Mouse (Mus musculus) cerebral cortex, adult 2 months (tissue): ENCODE measurements around the gene Ints13.

ENCODE experiments used
- WGBS: fragments of 180-500 bp; shearing (Covaris S2); methylation state at CpG from one replicate; pipeline ENCODE4 v1.1.7; 2018; 5-methylcytosine and 5-hydroxymethylcytosine counted together

Ints13 gene

DNA sequence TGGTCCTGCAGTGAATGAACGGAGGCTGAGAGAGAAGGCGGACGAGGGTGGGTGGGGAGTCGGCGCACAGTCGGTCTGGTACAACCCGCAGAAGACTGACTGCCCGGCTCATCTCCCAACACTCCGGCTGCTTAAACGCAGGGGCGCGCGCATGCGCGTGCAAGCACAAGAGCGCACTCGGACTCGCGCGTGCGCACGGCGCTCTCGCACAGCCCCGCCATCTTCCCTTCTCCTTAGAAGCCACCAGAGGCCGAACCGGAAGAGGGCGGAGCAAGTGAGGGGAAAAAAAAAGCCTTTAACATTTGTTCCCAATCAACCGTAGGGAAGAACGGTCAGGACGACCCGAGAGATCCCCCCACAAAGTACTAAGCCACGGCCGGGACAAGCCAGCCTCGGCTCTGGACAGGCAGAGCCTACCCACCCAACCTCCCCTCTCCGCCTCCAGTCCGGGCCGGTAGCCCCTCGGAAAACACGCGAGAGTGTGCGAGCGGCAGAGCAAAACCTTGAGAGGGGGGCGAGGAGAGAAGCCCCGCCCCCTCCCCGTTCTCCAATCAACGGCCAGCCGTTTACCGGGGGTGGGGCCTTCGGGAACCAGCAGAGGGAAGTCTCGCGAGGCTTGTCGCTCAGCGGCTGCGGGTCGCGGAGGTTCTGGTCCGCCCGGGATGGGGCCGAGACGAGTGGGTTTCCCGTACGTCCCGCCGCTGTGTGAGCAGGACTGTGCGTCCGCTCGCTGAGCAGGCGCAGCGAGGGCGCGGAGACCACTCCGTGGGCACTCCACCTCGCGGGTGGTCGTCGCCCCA lies at the start of gene Ints13:
Gene Ints13 (minus strand): TSS at position 526 of the 800 bp plus-strand sequence.
- under 1% methylated on average over 77 of the region's 77 CpGs for WGBS

DNA sequence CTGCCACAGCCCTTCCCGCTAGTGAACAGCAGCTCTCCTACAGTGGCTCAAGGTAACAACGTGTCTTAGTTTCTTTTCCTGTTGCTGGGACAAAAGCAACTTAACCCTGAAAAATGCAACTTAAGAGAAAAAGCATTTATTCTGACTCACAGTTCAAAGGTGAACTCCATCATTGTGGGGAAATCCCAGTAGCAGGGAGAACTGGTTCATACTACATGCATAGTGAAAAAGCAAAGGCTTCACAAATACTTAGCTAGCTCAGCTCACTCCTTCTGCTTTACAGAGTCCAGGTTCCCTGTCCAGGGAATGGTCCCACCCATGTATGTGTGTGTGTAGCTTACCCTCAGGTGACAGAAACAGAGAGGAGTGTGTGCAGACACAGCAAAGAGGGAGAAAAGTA lies 39.0 kb upstream of the Ints13 start:
- 92% methylated on average over 2 of the region's 2 CpGs for WGBS

DNA sequence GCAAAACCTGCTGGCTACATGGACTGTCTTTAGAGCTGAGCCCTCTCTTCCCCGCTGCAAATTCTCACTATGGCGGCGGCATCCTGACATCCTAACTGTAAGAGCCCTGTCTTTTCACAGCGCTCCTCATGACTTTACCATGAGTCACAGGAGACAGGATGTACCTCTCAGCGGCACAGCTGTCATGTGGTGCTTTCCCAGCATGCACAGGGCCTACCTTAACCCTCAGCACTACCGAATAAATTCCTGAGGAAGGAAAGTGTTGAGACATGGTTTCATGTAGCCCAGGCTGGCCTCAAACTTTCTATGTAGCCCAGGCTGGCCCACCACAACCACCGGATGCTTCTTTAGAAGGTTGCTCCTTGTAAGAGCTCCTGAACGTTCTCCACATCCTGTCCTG lies 38.3 kb upstream of the Ints13 start:
- 92% methylated on average over 8 of the region's 8 CpGs for WGBS

DNA sequence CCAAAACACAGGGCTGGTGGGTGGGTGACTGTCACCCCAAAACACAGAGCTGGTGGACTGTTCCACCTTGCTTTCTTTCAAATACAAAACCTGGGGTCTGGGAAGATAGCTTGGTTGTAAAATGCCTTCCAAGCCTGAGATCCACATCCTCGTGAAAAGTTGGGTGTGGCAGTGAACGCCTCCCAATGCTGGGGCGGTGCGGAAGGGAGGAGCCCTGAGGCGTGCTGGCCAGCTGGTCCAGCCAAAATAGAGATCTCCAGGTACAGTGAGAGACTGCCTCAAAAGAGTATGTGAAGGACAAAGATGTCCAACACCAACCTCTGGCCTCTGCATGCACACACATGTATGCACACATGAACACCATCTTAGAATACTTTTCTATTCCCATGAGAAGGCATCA lies 36.9 kb upstream of the Ints13 start:
- 96% methylated on average over 5 of the region's 5 CpGs for WGBS

DNA sequence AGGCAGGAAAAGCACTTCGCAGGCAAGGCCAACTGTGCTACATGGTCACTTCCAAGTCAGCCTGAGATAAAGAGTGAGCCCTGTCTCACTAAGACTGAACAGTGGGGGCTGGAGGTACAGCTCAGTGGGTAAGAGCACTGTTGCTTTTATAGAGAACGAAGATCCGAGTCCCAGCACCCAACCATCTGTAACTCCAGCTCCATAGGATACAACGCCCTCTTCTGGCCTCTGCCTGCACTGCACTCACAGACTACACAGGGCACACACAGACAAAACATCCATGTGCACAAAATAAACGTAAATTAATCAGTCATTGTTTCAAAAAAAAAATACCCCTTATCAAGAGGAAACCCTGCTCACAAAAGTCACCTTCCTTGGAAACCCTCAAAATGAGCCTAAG lies 36.3 kb upstream of the Ints13 start:
- 91% methylated on average over 5 of the region's 5 CpGs for WGBS

DNA sequence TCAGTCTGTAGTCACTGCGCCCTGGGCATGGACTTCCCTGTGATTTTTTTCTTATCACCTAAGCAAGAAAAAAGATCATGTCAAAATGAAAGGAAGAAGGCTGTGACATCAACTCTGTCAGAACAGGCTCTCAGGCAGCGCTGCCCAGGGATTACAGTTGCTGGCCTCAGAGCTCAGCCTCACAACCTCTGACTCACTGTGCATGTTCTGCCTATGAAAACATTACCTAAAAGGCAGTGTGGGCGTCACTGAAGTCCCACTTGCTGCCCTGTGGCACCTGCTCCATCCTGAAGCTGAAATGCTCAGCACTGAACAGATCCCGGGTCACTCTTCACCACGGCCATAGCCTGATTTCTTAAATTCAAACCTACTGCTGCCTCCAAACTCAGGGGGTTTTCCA lies 35.1 kb upstream of the Ints13 start:
- 90% methylated on average over 5 of the region's 5 CpGs for WGBS

DNA sequence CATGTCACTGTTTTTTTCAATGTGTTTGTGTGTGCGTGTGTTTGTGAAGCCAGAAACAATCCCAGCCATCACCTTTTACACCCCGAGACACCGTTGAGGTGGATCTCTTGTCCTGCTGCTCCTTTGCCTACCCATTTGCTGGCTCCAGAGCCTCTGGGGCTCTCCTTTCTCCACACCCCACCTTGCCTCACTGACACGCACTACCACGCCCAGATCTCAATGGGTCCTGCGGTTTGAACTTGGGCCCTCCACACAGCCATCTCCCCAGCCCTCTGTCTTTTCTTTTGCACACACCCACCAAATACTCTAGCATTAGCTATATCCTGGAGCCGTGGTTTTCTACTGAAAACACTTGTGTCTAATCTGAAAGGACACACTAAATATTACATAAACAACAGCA lies 34.3 kb upstream of the Ints13 start:
- WGBS: 92% methylated on average over 7 of the region's 7 CpGs

DNA sequence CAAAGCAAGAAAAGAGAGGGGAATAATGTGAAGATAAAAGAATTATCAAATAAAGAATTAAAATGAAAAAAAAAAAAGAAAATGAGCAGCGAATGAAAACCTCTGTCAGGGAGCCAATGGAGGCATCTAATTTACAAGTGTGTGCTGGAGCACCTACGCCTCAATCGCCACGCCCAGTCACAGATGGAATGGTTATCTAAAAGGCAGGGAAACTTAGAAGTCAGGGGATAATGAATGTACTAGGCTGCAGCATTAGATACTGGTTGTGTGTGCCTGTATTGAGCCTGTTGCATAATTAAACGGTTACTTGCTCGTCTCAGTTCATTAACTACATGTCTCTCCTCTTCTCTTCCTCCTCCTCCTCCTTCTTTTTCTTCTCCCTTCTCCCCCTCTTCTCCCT lies 33.8 kb upstream of the Ints13 start:
- 73% methylated on average over 6 of the region's 6 CpGs for WGBS

DNA sequence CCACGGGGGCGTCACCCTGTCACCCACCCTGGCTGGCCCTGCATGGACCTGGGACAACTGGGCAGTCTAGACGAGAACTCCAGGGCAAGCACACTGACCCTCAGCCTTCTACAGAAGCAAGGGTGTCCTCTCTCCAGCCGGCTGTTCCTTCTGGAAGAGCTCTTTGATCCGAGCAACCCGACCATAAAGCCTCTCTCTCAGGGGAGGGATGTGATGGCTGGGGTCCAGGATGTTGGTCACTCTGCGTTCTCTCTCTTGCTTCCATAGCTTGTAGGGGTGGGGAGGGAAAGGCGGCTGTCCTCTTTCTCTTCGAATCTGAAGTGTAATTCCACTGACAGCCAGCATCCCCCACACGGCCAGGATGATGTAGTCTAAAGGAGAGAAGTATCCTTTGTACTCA lies 26.0 kb upstream of the Ints13 start:
- WGBS: 68% methylated on average over 10 of the region's 10 CpGs

DNA sequence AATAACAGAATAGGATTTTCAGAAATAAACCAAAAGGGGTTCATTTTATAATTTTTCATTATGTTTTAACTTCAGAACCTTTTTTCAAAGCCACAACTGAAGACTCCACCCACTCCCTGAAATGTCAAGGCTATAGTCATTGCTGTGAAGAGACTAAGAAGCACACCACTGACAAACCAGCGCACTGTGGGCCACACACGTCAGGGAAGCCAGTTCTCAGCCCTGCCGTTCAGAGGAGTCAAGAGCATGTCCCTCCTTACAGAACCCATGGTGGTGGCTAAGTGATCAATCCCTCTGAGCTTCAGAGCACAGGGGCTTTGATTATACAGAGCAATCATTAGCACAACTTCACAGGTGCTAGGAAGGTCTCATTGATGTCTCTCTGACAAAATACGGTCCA lies 25.0 kb upstream of the Ints13 start:
- WGBS: 60% methylated on average over 4 of the region's 4 CpGs

DNA sequence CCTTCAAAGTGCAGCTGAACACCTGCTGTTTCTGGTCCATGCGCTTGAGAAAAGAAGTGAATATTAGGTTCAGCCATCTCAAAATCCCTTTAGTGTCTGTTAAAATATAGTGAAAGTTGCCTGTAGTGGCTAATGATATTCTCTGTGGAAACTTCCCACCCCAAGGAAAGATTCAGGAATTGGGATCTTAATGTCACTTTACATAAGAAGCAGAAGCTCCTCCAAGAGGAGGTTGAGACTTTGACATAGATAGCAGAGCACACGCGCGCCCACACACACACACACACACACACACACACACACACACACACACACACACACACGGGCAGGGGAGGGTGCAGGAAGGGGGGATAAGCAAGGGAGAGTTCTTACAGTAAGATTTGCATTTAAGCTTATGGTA lies 7.5 kb upstream of the Ints13 start:
- WGBS: 50% methylated on average over 4 of the region's 5 CpGs

DNA sequence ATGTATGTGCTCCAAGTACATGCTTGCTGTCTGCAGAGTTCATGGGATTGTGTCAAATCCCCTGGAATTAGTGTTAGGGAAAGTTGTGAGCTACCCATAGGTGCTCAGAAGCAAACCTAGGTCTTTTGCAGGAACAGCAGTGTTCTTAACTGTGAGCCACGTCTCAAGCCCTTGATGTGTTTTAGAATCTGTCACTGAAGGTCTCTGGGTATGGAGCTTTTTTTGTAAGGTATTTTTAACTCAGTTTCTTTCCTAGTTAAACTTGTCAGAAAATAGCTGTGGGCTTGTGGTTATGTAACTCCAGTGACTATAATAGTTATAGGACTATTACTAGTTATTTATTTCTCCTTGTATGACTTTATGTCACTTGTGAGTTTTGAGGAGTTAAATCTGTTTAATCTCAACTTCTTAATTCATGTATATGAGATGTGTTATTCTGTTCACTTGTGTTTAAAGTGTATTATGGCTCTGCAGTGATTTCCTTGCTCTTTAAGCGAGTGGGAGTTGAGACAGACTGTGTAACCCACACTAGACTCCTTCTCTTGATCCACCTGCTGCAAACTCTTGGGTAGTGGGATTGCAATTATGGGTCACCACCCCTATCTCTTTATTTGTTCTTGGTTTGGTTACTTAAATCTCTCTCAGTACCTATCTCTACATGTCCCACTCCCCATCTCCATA lies 5.9 kb upstream of the Ints13 start:
- WGBS: 39% methylated on average over 2 of the region's 2 CpGs

DNA sequence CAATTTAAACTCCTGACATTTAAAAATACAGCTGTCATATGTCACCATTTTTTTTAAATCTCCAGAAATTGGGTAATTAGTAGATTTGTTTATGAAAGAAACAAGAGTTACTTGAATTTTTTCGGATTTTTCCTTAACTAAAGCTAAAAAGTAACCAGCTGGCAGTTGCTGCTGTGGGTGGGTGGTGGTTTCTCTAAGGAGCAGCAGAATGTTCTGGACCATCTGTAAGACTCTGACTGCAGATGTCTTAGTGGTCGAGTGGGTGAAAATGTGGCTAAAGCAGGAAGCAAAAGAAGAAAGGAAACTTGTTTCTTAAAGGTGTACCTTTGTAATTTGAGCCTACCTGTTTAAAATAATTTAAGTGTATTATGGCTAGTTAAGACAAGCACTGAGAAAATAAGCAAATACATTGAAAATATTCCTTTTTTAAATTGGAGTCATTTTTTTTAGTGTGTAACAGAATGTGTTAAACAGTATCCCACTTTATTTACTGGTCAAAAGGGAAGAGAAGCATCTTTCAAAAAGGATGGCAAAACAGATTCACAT lies 2.8 kb upstream of the Ints13 start:
- WGBS: 12% methylated on average over 2 of the region's 2 CpGs

DNA sequence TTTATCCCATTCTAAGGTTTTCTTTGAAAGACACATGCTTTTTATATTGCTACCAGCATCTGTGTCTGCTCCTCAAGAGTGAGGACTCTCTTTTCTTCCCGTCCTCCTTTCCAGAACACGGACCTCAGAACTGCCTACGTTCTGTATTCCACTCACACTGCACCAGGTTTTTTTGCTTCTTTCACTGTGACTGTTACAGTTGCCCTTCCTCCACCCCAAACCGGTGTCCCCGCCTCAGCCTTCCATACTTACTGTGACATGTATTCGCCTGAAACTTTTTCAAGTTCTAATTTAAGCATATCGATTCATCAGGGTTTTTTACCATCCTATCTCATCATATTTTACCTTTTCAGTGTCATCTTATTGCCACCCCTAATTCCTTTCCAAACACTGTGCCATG lies 951 bp upstream of the Ints13 start:
- 2% methylated on average over 7 of the region's 7 CpGs for WGBS

DNA sequence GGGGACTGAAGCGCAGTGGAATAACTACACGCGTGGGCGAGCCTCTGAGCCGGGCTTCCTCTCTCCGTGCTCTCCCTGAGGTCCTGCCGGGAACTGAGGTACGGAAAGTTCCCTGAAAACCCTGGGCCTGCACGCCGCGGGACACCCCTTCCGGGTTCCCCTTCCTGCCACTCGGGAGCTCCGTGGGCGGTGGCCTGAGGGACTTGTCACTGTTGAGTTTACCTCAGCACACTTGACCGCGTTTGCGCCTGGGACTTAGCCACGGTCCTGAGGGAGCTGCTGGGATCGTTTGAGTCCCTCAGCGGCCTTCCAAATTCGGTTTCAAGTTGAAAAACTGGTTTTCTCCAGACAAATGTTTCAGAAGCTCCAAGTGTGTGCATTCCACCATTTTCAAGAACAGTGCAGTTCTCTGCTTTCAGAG lies 486 bp upstream of the Ints13 start:
- WGBS: under 1% methylated on average over 22 of the region's 22 CpGs

DNA sequence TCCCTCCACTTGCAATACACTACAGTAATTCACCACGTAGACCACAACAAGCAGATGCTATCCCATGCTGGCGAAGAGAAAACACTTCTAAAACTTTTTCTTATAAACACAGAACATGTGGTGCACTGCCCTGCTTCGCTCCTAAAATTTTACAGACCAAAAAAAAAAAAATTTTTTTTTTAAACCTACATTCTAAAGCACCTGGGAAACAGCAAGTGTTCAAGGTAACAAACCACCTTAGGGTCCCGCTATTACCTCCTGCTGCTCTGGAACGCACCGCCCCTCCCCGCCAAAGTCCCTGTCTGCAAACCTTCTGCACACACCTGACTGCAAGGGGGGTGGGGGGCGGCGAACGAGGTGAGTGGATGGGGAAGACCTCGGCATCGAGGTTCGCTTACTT lies 732 bp downstream of the Ints13 start, which contains the start of gene Fgfr1op2:
Gene Fgfr1op2 (plus strand): TSS at position 301 of the 400 bp plus-strand sequence.
- under 1% methylated on average over 13 of the region's 13 CpGs for WGBS

DNA sequence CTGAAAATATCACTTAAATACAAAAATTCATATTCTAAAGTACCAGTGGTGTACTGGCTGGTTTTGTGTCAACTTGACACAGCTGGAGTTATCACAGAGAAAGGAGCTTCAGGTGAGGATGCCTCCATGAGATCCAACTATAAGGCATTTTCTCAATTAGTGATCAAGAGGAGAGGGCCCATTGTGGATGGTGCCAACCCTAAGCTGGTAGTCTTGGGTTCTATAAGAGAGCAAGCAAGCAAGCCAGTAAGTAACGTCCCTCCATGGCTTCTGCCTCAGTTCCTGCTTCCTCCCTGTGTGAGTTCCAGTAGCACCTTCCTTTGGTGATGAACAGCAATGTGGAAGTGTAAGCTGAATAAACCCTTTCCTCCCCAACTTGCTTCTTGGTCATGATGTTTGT lies 15.2 kb downstream of the Ints13 start:
- WGBS: 96% methylated on average over 1 of the region's 1 CpGs

DNA sequence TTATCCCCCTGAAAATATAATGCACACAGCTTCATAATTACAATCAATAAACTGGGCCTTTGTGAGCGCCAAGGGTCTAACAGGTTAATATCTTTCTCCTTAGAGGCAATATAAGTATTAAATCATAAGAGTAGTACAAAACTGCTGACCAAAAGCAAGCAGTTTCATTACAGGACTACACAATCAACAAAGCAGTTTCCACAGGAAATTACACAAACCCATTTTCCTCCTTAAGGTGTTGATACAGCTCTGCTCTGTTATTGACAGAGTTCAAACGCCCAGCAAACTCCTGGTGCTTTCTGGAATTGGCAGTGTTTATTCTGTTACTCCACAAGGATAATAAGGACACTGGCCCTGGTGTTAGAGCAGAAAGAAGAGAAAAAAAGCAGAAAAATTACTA lies 27.2 kb downstream of the Ints13 start:
- 85% methylated on average over 2 of the region's 2 CpGs for WGBS

DNA sequence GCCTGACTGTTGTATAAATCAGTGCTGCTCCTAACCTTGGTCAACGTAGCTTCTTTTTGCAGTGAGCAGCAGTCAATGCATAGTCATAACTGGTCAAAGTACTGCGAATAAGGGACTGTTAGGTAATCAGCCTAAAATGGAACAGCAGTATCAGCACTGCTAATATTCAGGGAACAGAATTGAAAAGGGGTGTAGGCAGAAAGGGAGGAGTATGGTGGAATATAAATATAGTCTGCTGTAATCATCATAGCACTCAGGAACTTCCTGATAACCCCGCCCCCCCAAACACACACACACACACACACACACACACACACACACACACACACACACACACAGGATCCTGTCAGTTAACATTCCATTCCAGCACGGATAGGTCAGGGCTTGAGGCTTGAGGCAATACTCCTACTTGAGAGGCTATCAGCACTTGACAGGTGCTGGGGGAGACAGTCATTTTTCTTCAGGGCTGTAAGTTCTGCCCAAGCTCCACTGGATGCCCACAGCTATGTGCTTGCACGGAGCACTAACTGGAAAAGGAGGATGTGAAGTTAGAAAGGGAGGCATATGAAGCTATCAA lies 32.3 kb downstream of the Ints13 start:
- WGBS: 71% methylated on average over 5 of the region's 5 CpGs

DNA sequence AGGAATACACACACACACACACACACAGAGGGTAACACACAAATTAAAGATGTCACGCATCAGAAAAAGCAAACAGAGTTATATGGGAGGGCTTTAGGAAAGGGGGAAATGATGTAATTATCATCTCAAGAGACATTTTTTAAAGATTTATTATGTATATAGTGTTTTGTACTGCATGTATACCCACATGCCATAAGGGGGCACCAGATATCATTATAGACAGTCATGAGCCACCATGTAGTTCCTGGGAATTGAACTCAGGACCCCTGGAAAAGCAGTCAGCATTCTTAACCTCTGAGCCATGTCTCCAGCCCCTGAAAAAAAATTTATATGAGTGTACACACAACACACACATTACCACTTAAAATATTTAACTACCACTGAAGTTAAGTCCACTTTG lies 33.0 kb downstream of the Ints13 start:
- WGBS: 82% methylated on average over 1 of the region's 1 CpGs

DNA sequence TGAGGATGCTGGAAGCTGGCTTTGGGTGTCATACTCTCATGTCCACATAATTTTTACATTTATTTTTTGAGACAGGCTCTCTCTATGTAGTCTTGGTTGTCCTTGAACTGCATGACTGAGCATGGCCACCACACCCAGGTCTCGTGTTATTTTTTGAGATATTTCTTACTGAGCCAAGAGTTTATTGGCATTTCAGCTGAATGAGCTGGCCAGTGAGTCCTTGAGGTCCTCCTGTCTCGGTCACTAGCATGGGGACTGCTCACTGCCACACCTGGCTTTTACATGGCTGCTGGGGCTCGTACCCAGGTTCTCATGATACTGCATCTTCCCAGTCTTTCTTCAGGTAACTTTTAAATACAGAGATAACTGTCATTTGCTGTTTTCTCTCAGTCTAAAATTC lies 37.2 kb downstream of the Ints13 start:
- WGBS: 91% methylated on average over 3 of the region's 3 CpGs

DNA sequence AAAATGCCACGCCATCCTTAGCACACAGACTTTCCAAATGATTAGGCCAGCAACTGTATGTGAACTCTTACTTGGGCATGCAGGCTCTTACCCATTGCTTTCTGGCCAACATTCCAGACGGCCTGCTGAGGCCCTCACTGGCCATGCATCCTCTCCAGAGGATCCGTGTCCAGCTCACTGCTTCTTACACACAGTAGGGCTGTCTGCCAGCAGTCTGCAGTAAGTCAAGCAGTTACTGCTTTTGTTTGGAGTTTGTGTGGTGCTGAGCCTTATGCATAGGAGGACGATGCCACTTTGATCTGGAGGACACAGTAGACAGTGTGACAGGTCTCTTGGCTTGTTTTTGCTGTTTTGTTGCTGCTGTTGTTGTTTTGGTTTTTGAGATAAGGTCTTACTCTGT lies 39.0 kb downstream of the Ints13 start:
- 60% methylated on average over 4 of the region's 4 CpGs for WGBS

DNA sequence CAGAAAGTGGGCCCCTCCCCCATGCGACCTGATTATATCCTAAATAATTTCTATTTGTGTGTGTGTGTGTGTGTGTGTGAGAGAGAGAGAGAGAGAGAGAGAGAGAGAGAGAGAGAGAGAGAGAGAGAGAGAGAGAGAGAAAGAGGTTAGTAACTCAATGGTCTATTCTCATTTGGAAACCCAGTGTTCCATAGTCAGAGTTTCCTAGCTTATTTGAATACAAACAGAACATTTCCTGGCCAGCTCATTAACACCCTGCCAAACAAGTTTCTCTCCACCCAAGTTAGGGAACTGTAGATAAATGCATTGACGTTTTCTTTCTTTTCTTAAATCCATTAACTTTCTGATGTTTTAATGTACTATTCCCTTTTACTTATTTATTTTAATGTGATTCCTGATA lies 39.6 kb downstream of the Ints13 start:
- WGBS: 56% methylated on average over 2 of the region's 2 CpGs
